Mouse (Mus musculus): ENCODE data around the gene Gm8369. TPM values are rescaled to one million over a fixed set of nuclear protein-coding genes. Genes with fewer than 3 reads are reported as not detected.
"Not testable (repeated sequence)": the region's sequence is repeated elsewhere in the genome, so short reads cannot be mapped to it uniquely, and the experiment has no call there.

Gene Gm8369
- polyA plus RNA-seq, 1 experiment = 38.1 TPM

- WGBS = 63% methylated on average over 1 of the region's 1 CpGs
- Histone ChIP-seq H3K4me1 (ENCODE audit: control insufficient read depth, insufficient read depth, insufficient read length) (peaks cover 4% of the 10 kb centered on the region), H3K27me3 (ENCODE audit: control insufficient read depth, insufficient read depth, low read length) (no peaks in the 10 kb centered on the region), H3K4me3 (ENCODE audit: extremely low read depth, insufficient read depth, insufficient read length) (no peak overlapping the region), H3K36me3 (ENCODE audit: control insufficient read depth, insufficient read depth, low read length) (peaks cover 7% of the 10 kb centered on the region), H3K27ac (ENCODE audit: insufficient read depth, low read length) (no peak overlapping the region)
- no peak for DNase-seq (ENCODE audit: low read depth in 1 of 2, low spot score in 2 of 2)
- no peak for TF ChIP-seq CTCF (IDR thresholded peaks at IDR 0.05; ENCODE audit: extremely low read depth, insufficient read depth, insufficient read length, insufficient replicate concordance)
- no peak for TF ChIP-seq POLR2A (IDR thresholded peaks at IDR 0.05; ENCODE audit: low read depth, low read length)
Observed at GRCm38 (mm10) chr19:11504857-11505256, 19.1 kb downstream of the Gm8369 start.

DNA sequence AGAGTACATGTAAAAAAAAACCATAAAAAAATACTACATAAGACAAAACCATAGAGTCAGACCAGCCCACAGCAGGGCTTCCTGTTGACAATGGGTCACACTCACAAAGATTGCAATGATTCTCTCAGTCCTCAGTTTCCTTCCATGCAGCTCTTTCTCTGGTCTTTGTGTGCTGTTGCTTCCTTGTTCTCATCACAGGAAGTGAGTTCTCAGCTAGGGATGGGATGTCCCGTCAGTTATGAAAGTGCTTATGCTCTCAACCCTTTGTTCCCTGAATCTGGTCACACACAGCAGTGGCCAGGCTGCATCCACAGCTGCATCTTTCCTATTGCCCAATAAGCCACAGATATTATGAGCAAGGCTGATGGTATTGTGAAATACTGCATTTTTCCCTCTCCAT is 27.7 kb downstream of the Gm8369 start:
- no peak overlapping the region for H3K4me3 ChIP-seq (ENCODE audit: extremely low read depth, insufficient read depth, insufficient read length)
- 44% methylated on average over 1 of the region's 1 CpGs for WGBS
- H3K27me3 ChIP-seq (ENCODE audit: control insufficient read depth, insufficient read depth, low read length) = no peaks in the 10 kb centered on the region
- DNase-seq (ENCODE audit: low read depth in 1 of 2, low spot score in 2 of 2) = no peak
- H3K27ac ChIP-seq (ENCODE audit: insufficient read depth, low read length) = peak overlapping the region; percentile 40; the same call in 1 of the 2 replicates
- H3K36me3 ChIP-seq (ENCODE audit: control insufficient read depth, insufficient read depth, low read length) = peaks cover 2% of the 10 kb centered on the region; the same call in 1 of the 2 replicates
- no peak for TF ChIP-seq CTCF (IDR thresholded peaks at IDR 0.05; ENCODE audit: extremely low read depth, insufficient read depth, insufficient read length, insufficient replicate concordance)
- no peak; the same call in 1 of the 2 replicates for TF ChIP-seq POLR2A (IDR thresholded peaks at IDR 0.05; ENCODE audit: low read depth, low read length)
- peaks cover 12% of the 10 kb centered on the region; the same call in 1 of the 2 replicates for H3K4me1 ChIP-seq (ENCODE audit: control insufficient read depth, insufficient read depth, insufficient read length)

- Histone ChIP-seq H3K36me3 (ENCODE audit: control insufficient read depth, insufficient read depth, low read length) (no peaks in the 10 kb centered on the region; the same call in none of the 2 replicates), H3K4me3 (ENCODE audit: extremely low read depth, insufficient read depth, insufficient read length) (peak within 1 kb of the TSS; percentile 47), H3K27me3 (ENCODE audit: control insufficient read depth, insufficient read depth, low read length) (no peaks in the 10 kb centered on the region), H3K4me1 (ENCODE audit: control insufficient read depth, insufficient read depth, insufficient read length) (peaks cover 12% of the 10 kb centered on the region; the same call in 1 of the 2 replicates), H3K27ac (ENCODE audit: insufficient read depth, low read length) (peak within 1 kb of the TSS; percentile 82)
- no peak for DNase-seq (ENCODE audit: low read depth in 1 of 2, low spot score in 2 of 2)
- TF ChIP-seq CTCF (IDR thresholded peaks at IDR 0.05; ENCODE audit: extremely low read depth, insufficient read depth, insufficient read length, insufficient replicate concordance) (no peak), POLR2A (IDR thresholded peaks at IDR 0.05; ENCODE audit: low read depth, low read length) (no peak)
Observed at GRCm38 (mm10) chr19:11516246-11516645, 30.5 kb downstream of the Gm8369 start, which contains the start of gene Ms4a6b. TSS of gene Ms4a6b (plus strand) at chr19:11516512.

DNA sequence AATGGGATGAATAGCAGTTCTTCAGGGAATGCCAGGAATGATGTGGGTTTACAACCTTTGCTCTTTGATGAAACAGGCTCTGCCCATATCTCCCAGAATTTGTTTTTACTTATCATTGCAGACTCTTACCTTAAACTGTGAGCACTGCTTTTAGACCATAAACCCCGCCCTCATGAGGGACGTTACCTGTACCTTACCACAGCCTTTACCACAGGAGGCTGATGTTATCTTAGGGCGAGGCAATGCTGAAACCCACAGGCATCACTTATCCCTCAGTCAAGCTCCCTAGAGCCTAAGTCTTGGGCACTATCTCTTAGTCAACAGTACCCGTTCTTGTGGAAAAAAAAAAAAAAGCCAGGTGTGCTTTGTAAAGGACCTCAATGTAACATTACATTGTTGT is 31.1 kb downstream of the Gm8369 start:
- H3K4me1 ChIP-seq (ENCODE audit: control insufficient read depth, insufficient read depth, insufficient read length) = peaks cover 12% of the 10 kb centered on the region; the same call in 1 of the 2 replicates
- WGBS = 35% methylated on average over 4 of the region's 4 CpGs
- no peak for TF ChIP-seq POLR2A (IDR thresholded peaks at IDR 0.05; ENCODE audit: low read depth, low read length)
- TF ChIP-seq CTCF (IDR thresholded peaks at IDR 0.05; ENCODE audit: extremely low read depth, insufficient read depth, insufficient read length, insufficient replicate concordance) = no peak
- peak; percentile 48 to 57 for DNase-seq (ENCODE audit: low read depth in 1 of 2, low spot score in 2 of 2)
- peaks cover under 1% of the 10 kb centered on the region for H3K36me3 ChIP-seq (ENCODE audit: control insufficient read depth, insufficient read depth, low read length)
- peak overlapping the region; percentile 47 for H3K4me3 ChIP-seq (ENCODE audit: extremely low read depth, insufficient read depth, insufficient read length)
- H3K27ac ChIP-seq (ENCODE audit: insufficient read depth, low read length) = peak overlapping the region; percentile 82; the same call in 1 of the 2 replicates
- H3K27me3 ChIP-seq (ENCODE audit: control insufficient read depth, insufficient read depth, low read length) = no peaks in the 10 kb centered on the region

DNA sequence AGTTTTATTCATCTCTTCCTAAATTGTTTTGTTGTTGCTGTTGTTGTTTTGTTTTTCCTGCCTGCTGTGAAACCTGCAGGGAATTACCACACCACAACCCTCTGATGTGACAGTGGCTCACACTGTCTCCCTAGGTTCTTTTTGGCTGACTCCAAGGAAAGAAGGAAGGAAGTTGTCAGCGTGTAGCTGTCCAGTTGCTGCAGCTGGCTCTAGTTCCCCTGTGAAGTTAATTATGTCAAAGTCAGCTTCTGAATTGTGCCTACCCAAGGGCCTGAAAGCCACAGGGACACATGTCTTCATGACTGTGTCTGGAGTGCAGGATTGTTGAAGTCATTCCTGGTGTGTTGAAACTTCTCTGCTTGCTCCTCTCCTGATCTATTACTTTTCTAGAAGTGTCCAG is 31.6 kb downstream of the Gm8369 start:
- H3K27me3 ChIP-seq (ENCODE audit: control insufficient read depth, insufficient read depth, low read length); DNase-seq (ENCODE audit: low read depth in 1 of 2, low spot score in 2 of 2); H3K36me3 ChIP-seq (ENCODE audit: control insufficient read depth, insufficient read depth, low read length); H3K4me3 ChIP-seq (ENCODE audit: extremely low read depth, insufficient read depth, insufficient read length): not testable (repeated sequence)
- H3K4me1 ChIP-seq (ENCODE audit: control insufficient read depth, insufficient read depth, insufficient read length) = peaks cover 12% of the 10 kb centered on the region; the same call in 1 of the 2 replicates
- WGBS = 0% methylated on average over 1 of the region's 1 CpGs
- H3K27ac ChIP-seq (ENCODE audit: insufficient read depth, low read length) = peak overlapping the region; percentile 82

DNA sequence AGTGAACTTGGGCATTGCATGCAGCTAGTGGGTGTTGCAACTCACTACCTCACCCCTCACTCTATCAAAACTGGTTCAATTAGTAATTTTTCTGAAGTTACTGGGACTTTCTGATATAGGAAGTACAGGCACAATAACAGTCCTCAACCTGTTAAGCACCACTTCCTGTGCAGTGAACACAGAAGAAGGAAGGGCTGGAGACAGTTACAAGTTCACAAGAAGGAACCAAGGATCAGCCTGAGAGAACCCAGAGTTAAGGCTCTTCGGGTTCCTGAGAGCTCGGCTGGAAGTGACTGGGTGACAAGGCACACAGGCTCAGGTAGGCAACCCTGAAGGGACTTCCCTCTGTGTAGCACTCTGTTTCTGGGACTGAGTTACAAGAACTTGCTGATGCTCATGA is 32.6 kb downstream of the Gm8369 start:
- Histone ChIP-seq H3K27ac (ENCODE audit: insufficient read depth, low read length) (peak overlapping the region; percentile 80), H3K4me1 (ENCODE audit: control insufficient read depth, insufficient read depth, insufficient read length) (peaks cover 14% of the 10 kb centered on the region), H3K4me3 (ENCODE audit: extremely low read depth, insufficient read depth, insufficient read length) (peak overlapping the region; percentile 50)
- DNase-seq (ENCODE audit: low read depth in 1 of 2, low spot score in 2 of 2) = peak in 1 of 2 experiments; percentile 26
- H3K36me3 ChIP-seq (ENCODE audit: control insufficient read depth, insufficient read depth, low read length); H3K27me3 ChIP-seq (ENCODE audit: control insufficient read depth, insufficient read depth, low read length): not testable (repeated sequence)
- 4% methylated on average over 2 of the region's 2 CpGs for WGBS

- Histone ChIP-seq H3K36me3 (ENCODE audit: control insufficient read depth, insufficient read depth, low read length) (peaks cover 15% of the 10 kb centered on the region), H3K4me3 (ENCODE audit: extremely low read depth, insufficient read depth, insufficient read length) (peak overlapping the region; percentile 36), H3K27ac (ENCODE audit: insufficient read depth, low read length) (peak overlapping the region; percentile 76), H3K27me3 (ENCODE audit: control insufficient read depth, insufficient read depth, low read length) (no peaks in the 10 kb centered on the region), H3K4me1 (ENCODE audit: control insufficient read depth, insufficient read depth, insufficient read length) (peaks cover 11% of the 10 kb centered on the region)
- no peak for DNase-seq (ENCODE audit: low read depth in 1 of 2, low spot score in 2 of 2)
- WGBS = 80% methylated on average over 3 of the region's 3 CpGs
- TF ChIP-seq POLR2A (IDR thresholded peaks at IDR 0.05; ENCODE audit: low read depth, low read length) (no peak), CTCF (IDR thresholded peaks at IDR 0.05; ENCODE audit: extremely low read depth, insufficient read depth, insufficient read length, insufficient replicate concordance) (no peak)
Observed at GRCm38 (mm10) chr19:11520146-11520545, 34.4 kb downstream of the Gm8369 start.
